Mouse (Mus musculus) bone marrow, adult 2 months (tissue): Measurements from ENCODE around the gene Ptpn13.

Source experiments
- CTCF ChIP-seq: fragments of 200-500 bp; IDR thresholded peaks from 2 replicates; pipeline ENCODE4 v1.5.1; 2011; ENCODE audit warnings: low read length, control low read depth; ENCODE audit not compliant: control insufficient read depth, insufficient read depth
- POLR2A ChIP-seq: fragments of 200-500 bp; IDR thresholded peaks from 2 replicates; pipeline ENCODE4 v1.6.1; 2011; ENCODE audit warnings: low read depth, mild to moderate bottlenecking, control low read depth, low read length, borderline replicate concordance; ENCODE audit not compliant: control insufficient read depth

- no peak for TF ChIP-seq POLR2A
- TF ChIP-seq CTCF = no peak
Measured at GRCm38 (mm10) chr5:103375226-103375625, 49.8 kb upstream of the Ptpn13 start.
